Mouse (Mus musculus) liver, adult 2 months (tissue): ENCODE measurements around the gene BC048671. TPM values are rescaled to one million over a fixed set of nuclear protein-coding genes. Genes with fewer than 3 reads are reported as not detected.

Source experiments
- DNase-seq: peaks from one replicate; pipeline ENCODE4 v3.0.0-alpha.2; 2011; ENCODE audit warnings: low read depth, low spot score; ENCODE audit errors: extremely low read depth
- H3K27ac ChIP-seq: fragments of 200-500 bp; replicated peaks from 2 replicates; pipeline ENCODE4 v1.5.1; 2012; ENCODE audit warnings: low read depth, mild to moderate bottlenecking, control low read depth, inconsistent platforms, low read length; ENCODE audit not compliant: insufficient read depth
- H3K27me3 ChIP-seq: fragments of 200-500 bp; 2 replicates; pipeline ENCODE4 v1.6.1; 2012; ENCODE audit warnings: mild to moderate bottlenecking, moderate library complexity, low read length, inconsistent platforms; ENCODE audit not compliant: control insufficient read depth, insufficient read depth
- H3K36me3 ChIP-seq: fragments of 200-500 bp; 2 replicates; pipeline ENCODE4 v1.6.1; 2012; ENCODE audit warnings: low read length, inconsistent platforms; ENCODE audit not compliant: control insufficient read depth, insufficient read depth
- H3K4me1 ChIP-seq: fragments of 200-500 bp; 2 replicates; pipeline ENCODE4 v1.6.1; 2011; ENCODE audit warnings: low read length; ENCODE audit not compliant: control insufficient read depth, insufficient read depth
- H3K4me3 ChIP-seq: fragments of 200-500 bp; 2 replicates; pipeline ENCODE4 v1.5.1; 2011; ENCODE audit warnings: low read depth, mild to moderate bottlenecking, control low read depth, low read length, moderate library complexity; ENCODE audit not compliant: insufficient read depth
- H3K79me2 ChIP-seq: fragments of 200-500 bp; 2 replicates; pipeline ENCODE4 v1.6.1; 2012; ENCODE audit warnings: inconsistent platforms, mild to moderate bottlenecking, low read length, moderate library complexity; ENCODE audit not compliant: control insufficient read depth, insufficient read depth
- H3K9ac ChIP-seq: fragments of 200-500 bp; 2 replicates; pipeline ENCODE4 v1.6.1; 2012; ENCODE audit warnings: low read depth, mild to moderate bottlenecking, control low read depth, inconsistent platforms, low read length
- CTCF ChIP-seq: fragments of 200-500 bp; IDR thresholded peaks from 2 replicates; pipeline ENCODE4 v1.5.1; 2011; ENCODE audit warnings: low read depth, low read length, control low read depth
- POLR2A ChIP-seq: fragments of 200-500 bp; IDR thresholded peaks from 2 replicates; pipeline ENCODE4 v1.6.1; 2011; ENCODE audit warnings: low read length, control low read depth; ENCODE audit not compliant: insufficient read depth; ENCODE audit errors: extremely low read depth
- WGBS: fragments of 180-500 bp; shearing (Covaris S2); methylation state at CpG from one replicate; pipeline ENCODE4 v1.1.7; 2018; 5-methylcytosine and 5-hydroxymethylcytosine counted together
- polyA plus RNA-seq: library from polyadenylated mRNA; depleted of rRNA; stranded (reverse); fragments of >200 nt; gene quantifications from 2 replicates; pipeline ENCODE4 v1.2.3, GENCODE M21; 2012; rRNA removed
- total RNA-seq: library from RNA; depleted of rRNA; stranded (reverse); fragments of >200 nt; gene quantifications from 2 replicates; pipeline ENCODE4 v1.2.3, GENCODE M21; 2014; rRNA removed

The BC048671 gene
- not detected in 2 replicates for total RNA-seq
- not detected in 2 replicates for polyA plus RNA-seq

DNA sequence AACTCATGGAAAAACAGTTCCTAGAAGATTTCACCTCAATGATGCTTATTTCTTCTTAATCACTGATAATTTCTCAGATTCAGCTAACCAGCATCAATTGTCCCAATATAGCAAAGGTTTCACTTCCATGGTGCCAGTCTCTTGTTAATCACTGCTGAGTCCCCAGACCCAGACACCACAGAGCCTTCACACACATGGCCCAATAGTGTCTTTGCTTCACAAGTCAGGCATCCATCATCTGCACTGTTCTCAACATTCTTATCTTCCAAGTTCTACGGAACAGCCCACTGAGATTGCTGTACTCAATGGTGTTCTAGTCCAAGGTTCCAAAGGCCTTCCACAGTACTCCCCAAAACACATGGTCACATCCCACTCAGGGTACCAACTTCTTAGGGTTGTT is at the start of gene BC048671:
BC048671 (plus strand) TSS at position 301 of the 400 bp plus-strand sequence.
- no peak for DNase-seq
- Histone ChIP-seq H3K27ac (no peak within 1 kb of the TSS), H3K4me3 (no peak within 1 kb of the TSS), H3K9ac (no peak within 1 kb of the TSS), H3K27me3 (no peaks in the 10 kb centered on the region), H3K36me3 (no peaks in the 10 kb centered on the region), H3K4me1 (peaks cover 2% of the 10 kb centered on the region), H3K79me2 (no peaks in the 10 kb centered on the region)
- 93% methylated on average over 1 of the region's 1 CpGs for WGBS
- TF ChIP-seq POLR2A (no peak), CTCF (no peak)

DNA sequence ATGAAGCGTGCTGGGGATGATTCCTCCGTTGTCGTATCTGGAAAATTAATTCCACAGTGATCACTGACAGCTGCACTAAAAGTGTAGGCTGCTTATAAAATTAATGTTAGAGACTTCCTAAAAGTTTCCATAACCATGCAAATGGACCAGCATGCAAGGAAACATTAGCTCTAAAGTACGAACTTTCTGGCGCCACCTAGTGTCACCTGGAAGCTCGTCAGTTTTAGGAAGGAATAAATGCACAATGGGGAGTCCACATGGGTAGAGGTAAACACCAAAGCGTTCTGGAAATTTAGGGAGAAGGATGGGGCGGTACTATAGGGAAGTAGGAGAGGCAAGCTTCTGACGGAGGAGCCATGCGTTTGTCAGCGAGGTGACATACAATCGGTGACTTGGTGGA is 12.8 kb upstream of the BC048671 start:
- H3K36me3 ChIP-seq, result no peaks in the 10 kb centered on the region
- H3K4me3 ChIP-seq, result no peak overlapping the region
- H3K9ac ChIP-seq, result no peak overlapping the region
- H3K27me3 ChIP-seq, result no peaks in the 10 kb centered on the region
- no peaks in the 10 kb centered on the region for H3K79me2 ChIP-seq
- DNase-seq, result peak; percentile 39
- H3K4me1 ChIP-seq, result no peaks in the 10 kb centered on the region
- 58% methylated on average over 12 of the region's 12 CpGs for WGBS
- TF ChIP-seq CTCF (no peak), POLR2A (no peak)
- H3K27ac ChIP-seq, result no peak overlapping the region

DNA sequence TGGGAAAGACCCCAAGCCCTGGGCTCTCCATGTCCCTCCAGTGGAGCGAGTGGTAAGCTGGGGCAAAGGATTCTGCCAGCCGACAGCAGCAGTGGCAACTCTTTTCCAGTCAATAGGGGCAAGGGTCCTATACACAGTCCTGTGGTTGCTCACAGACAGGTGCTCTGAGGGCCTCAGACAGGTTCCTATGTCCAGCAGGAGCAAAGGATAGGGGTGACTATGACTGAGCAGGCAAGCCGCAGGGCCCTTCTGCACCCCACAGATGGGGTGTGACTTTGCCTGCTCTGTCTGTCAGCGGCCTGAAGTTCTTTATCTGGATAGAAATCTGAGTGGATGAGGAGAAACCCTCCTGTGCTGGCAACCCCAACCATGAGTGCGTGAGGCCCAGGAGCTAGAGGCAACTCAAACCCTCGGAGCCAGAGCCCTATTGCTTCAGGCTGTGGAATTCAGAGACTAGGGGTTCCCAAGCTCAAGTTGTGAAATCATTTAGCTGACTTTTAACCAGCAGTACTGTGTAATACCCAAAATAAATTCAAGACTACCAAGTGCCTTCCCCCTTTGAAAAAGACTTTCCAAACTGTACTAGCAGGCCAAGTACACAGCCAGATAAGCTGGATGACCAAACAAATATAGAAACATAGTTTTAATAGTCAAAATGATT is 5.4 kb downstream of the BC048671 start:
- peak overlapping the region; percentile 90 for H3K27ac ChIP-seq
- WGBS, result 32% methylated on average over 6 of the region's 6 CpGs
- H3K79me2 ChIP-seq, result peaks cover 6% of the 10 kb centered on the region; the same call in 1 of the 2 replicates
- no peak for TF ChIP-seq CTCF
- TF ChIP-seq POLR2A, result no peak
- peak; percentile 97 for DNase-seq
- no peak overlapping the region for H3K4me3 ChIP-seq
- no peaks in the 10 kb centered on the region for H3K27me3 ChIP-seq
- peaks cover 12% of the 10 kb centered on the region for H3K4me1 ChIP-seq
- H3K36me3 ChIP-seq, result peaks cover 10% of the 10 kb centered on the region; the same call in 1 of the 2 replicates
- H3K9ac ChIP-seq, result peak overlapping the region; percentile 52

DNA sequence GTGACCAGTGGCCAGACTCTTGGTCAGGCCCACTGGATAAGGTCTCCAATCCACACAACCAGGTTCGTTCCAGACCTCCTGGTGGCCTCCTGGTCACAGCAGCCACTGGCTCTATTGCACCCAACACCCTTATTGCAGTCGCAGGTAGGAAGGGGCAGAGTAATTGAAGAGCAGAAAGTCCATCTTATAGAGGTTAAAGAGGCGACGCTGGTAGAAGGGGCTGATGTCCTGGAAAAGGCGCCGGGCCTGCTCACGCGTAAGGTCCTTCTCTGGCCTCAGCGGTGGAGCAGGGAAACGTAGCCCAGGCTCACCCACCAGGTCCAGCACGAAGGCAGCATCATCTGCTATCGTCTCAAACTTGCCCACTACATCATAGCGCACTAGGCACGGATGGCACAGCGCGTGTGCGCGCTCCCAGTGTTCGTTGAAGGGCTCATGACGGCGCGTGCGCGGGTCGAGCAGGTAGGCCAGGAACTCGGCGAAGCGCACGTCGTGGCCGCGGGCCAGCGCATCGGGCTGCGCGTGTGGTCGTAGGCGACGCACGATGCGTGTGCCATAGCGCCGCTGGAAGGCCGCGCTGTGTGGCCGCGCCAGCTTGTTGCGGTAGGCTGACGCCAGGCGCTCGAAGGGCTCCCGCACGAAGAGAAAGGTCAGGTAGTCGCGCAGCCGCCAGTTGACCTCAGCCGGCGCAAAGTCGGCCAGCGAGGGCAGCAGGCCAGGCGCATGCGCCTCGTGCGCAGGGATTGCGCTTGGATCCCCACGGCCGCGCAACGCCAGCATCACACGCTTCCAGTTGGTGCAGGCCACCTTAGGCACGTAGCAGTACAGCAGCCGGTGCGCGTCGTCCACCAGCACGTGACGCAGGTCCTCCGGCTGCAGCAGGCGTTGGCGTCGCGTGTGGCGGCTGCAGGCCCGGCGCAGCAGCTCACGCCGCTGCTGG is 8.1 kb downstream of the BC048671 start:
- H3K4me1 ChIP-seq, result peaks cover 12% of the 10 kb centered on the region
- no peak for DNase-seq
- WGBS, result 93% methylated on average over 87 of the region's 87 CpGs
- H3K4me3 ChIP-seq, result no peak overlapping the region
- no peaks in the 10 kb centered on the region for H3K27me3 ChIP-seq
- peaks cover 6% of the 10 kb centered on the region; the same call in 1 of the 2 replicates for H3K79me2 ChIP-seq
- no peak overlapping the region for H3K27ac ChIP-seq
- peaks cover 12% of the 10 kb centered on the region; the same call in 1 of the 2 replicates for H3K36me3 ChIP-seq
- no peak overlapping the region for H3K9ac ChIP-seq
- TF ChIP-seq CTCF (no peak), POLR2A (no peak)

DNA sequence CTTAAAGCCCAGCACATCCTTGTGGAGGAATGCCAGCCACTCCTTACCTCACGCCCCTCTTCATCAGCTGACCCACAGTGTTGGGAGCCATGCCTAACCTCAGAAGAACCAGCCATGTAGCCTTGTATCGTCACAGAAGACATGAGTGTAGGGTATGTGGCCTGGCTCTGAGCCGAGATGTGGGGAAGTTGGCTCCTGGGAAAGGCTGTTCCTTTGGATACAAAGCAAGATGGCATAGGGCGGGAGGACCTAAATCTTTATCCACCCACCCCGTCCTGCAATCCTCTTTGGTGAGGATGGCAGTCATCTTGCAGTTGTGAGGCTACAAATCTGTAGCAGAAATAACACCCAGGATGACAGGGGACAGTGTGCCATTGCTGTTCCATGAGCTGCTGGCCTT is 14.9 kb downstream of the BC048671 start:
- TF ChIP-seq CTCF, result no peak
- no peak for TF ChIP-seq POLR2A
- 91% methylated on average over 5 of the region's 5 CpGs for WGBS
- peaks cover 6% of the 10 kb centered on the region for H3K36me3 ChIP-seq
- no peak overlapping the region for H3K4me3 ChIP-seq
- H3K27ac ChIP-seq, result no peak overlapping the region
- peaks cover 15% of the 10 kb centered on the region for H3K4me1 ChIP-seq
- H3K27me3 ChIP-seq, result no peaks in the 10 kb centered on the region
- peaks cover 14% of the 10 kb centered on the region; the same call in 1 of the 2 replicates for H3K79me2 ChIP-seq
- no peak for DNase-seq
- H3K9ac ChIP-seq, result no peak overlapping the region
